Comparison of ENCODE assay signal across 8 mouse cellular contexts in the genomic region with DNA sequence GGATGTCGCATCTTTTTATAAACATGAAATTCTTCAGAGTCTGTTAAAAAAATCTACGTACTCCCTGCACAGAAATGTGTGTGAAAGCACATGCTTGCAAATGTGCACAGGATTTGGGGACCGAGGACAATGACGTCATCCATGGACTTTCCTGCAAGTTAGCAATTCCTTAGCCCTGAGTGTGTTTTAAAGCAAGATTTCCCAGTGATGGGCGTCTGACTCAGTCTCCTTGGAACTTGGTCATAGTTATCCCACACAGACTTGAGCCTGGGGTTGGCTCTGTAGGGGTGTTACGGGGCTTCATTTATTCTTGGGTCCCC. TPM values are rescaled to one million over a fixed set of nuclear protein-coding genes. Genes with fewer than 3 reads are reported as not detected.
A peak's percentile ranks its signal among the peaks of the same experiment; 100 is the strongest.
DNase-seq lines count a peak whose midpoint lies in the region; ATAC-seq and TF ChIP-seq lines count a peak whose summit lies in the region.

No protein-coding gene starts in this region.

- WGBS in forebrain, embryonic 11.5 days: 34% methylated on average over 6 of the region's 6 CpGs
- 36% methylated on average over 6 of the region's 6 CpGs for WGBS in limb, embryonic 10.5 days

- no peaks in the 10 kb centered on the region for H3K79me2 ChIP-seq in C2C12 (ENCODE audit: control insufficient read depth, insufficient read depth)

- peaks cover 5% of the 10 kb centered on the region; the same call in 1 of the 2 replicates for H3K4me1 ChIP-seq in forebrain, embryonic 11.5 days (replicated peaks; ENCODE audit: control insufficient read depth, insufficient read depth, low read length)
- H3K4me1 ChIP-seq in limb, embryonic 10.5 days: peaks cover 14% of the 10 kb centered on the region

- no peaks in the 10 kb centered on the region for H3K36me3 ChIP-seq in C2C12 (ENCODE audit: control insufficient read depth, insufficient read depth)
- H3K36me3 ChIP-seq in forebrain, embryonic 11.5 days (ENCODE audit: control insufficient read depth, insufficient read depth, low read length): no peaks in the 10 kb centered on the region
- H3K36me3 ChIP-seq in limb, embryonic 10.5 days: no peaks in the 10 kb centered on the region

- H3K27ac ChIP-seq in forebrain, embryonic 11.5 days (ENCODE audit: low read depth, low read length): no peak overlapping the region
- no peak overlapping the region for H3K27ac ChIP-seq in limb, embryonic 10.5 days

- ATAC-seq in forebrain, embryonic 11.5 days (replicated peaks; ENCODE audit: low FRiP score): no peak

- no peak overlapping the region for H3K9ac ChIP-seq in forebrain, embryonic 11.5 days (ENCODE audit: low read length)

- H3K4me2 ChIP-seq in forebrain, embryonic 11.5 days (ENCODE audit: low read depth, low read length, severe bottlenecking): peak overlapping the region; percentile 94

- H3K79me3 ChIP-seq in C2C12 (ENCODE audit: low read depth): no peaks in the 10 kb centered on the region

- H3K9me3 ChIP-seq in forebrain, embryonic 11.5 days (ENCODE audit: control insufficient read depth, low read length): no peaks in the 10 kb centered on the region
- H3K9me3 ChIP-seq in limb, embryonic 10.5 days (replicated peaks): 0 out of 2 replicates have a peak, but pooled peaks cover 3% of the 10 kb centered on the region

- H3K4me3 ChIP-seq in C2C12 (ENCODE audit: insufficient read depth, poor library complexity, severe bottlenecking): peak overlapping the region; percentile 14
- no peak overlapping the region for H3K4me3 ChIP-seq in forebrain, embryonic 11.5 days (ENCODE audit: low read depth, low read length)
- peak overlapping the region; percentile 59 for H3K4me3 ChIP-seq in limb, embryonic 10.5 days

- TF ChIP-seq CTCF in C2C12 (IDR thresholded peaks at IDR 0.05; ENCODE audit: control insufficient read depth, insufficient read depth, insufficient read length): no peak

- no peak overlapping the region for H3ac ChIP-seq in C2C12 (ENCODE audit: control insufficient read depth, insufficient read length, low read depth)

- DNase-seq in heart, adult 11 months: peak; percentile 95
- no peak for DNase-seq in heart, postnatal 4 days
- DNase-seq in forebrain, embryonic 11.5 days (ENCODE audit: low spot score): no peak
- DNase-seq in limb, embryonic 10.5 days (ENCODE audit: low spot score): peak; percentile 30
- peak; percentile 54 for DNase-seq in skeletal muscle tissue, adult 2 months (ENCODE audit: low read depth, low spot score)
- no peak for DNase-seq in yolk sac, embryonic 10.5 days (ENCODE audit: low spot score)
- no peak for DNase-seq in kidney, adult 18-20 months

- H3K27me3 ChIP-seq in C2C12 (ENCODE audit: control insufficient read depth, insufficient read depth, insufficient read length): peaks cover 4% of the 10 kb centered on the region
- H3K27me3 ChIP-seq in forebrain, embryonic 11.5 days (ENCODE audit: control insufficient read depth, insufficient read depth, low read length): peaks cover 10% of the 10 kb centered on the region
- H3K27me3 ChIP-seq in limb, embryonic 10.5 days (ENCODE audit: low read depth, poor library complexity, severe bottlenecking): peaks cover 52% of the 10 kb centered on the region

TF ChIP-seq in C2C12, 6 proteins besides CTCF, POLR2A, EP300 and RAD21:
- TF ChIP-seq CEBPB (IDR thresholded peaks at IDR 0.05; ENCODE audit: low read depth): no peak
- no peak for TF ChIP-seq USF1 (IDR thresholded peaks at IDR 0.05; ENCODE audit: low read depth)
- TF ChIP-seq FOSL1 (IDR thresholded peaks at IDR 0.05; ENCODE audit: insufficient read depth, low read length, poor library complexity, severe bottlenecking): no peak
- no peak for TF ChIP-seq MAX (IDR thresholded peaks at IDR 0.05)
- no peak for TF ChIP-seq MYOG (IDR thresholded peaks at IDR 0.05; ENCODE audit: control insufficient read depth, extremely low read depth, insufficient read length)
- no peak for TF ChIP-seq MYOD1 (IDR thresholded peaks at IDR 0.05; ENCODE audit: control insufficient read depth, insufficient read length, low read depth)

RNA-seq across cellular contexts. Expression of a gene that starts 1.6 kb away (rescaled TPM):
- 10 to 100 TPM; 15.6 to 20.0 TPM for total RNA-seq in heart, postnatal 4 days (2021)
- polyA plus RNA-seq in C2C12 (2012; fragmentation: generic; extraction: Trizol): 0.09 TPM
- polyA plus RNA-seq in forebrain, embryonic 11.5 days (2014; fragmentation: Nextera tagmentation; extraction: Ambion mirVana): 0.13 and 0.25 TPM in 2 replicates
- 0.30 and 0.81 TPM in 2 replicates for polyA plus RNA-seq in limb, embryonic 10.5 days (2016; fragmentation: Nextera tagmentation; extraction: Ambion mirVana)

Comparison
In these comparisons a context has a peak if more than half of its experiments do, and no peak if none do; other contexts are left out.
1. DNase-seq: peak in heart, adult 11 months (single experiment), limb, embryonic 10.5 days (single experiment) and skeletal muscle tissue, adult 2 months (single experiment); none in heart, postnatal 4 days (single experiment), forebrain, embryonic 11.5 days (single experiment), yolk sac, embryonic 10.5 days (single experiment) and kidney, adult 18-20 months (single experiment).